Mouse (Mus musculus): ENCODE results near the gene Syt7.

Syt7 gene

DNA sequence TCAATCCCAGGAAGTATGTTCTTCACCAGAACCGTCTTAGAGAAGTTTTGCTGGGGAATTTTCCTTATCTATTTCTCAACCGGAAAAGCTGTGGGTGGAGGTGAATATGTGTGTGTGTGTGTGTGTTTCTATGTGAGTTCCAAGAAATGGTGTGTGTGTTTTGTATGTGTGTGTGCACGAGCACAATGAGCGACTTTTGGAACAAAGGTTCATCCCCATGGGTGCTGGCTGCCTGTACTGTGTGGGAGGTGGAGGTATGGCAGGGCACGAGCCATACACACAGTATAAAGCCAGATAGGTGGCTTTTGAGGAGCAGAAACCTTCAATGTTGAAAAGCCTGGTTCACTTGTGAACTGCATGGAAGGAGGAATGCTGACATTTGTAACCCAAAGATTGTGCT lies 1.2 kb upstream of the Syt7 start:
- DNase-seq (ENCODE audit: low read depth, low spot score), result no peak

DNA sequence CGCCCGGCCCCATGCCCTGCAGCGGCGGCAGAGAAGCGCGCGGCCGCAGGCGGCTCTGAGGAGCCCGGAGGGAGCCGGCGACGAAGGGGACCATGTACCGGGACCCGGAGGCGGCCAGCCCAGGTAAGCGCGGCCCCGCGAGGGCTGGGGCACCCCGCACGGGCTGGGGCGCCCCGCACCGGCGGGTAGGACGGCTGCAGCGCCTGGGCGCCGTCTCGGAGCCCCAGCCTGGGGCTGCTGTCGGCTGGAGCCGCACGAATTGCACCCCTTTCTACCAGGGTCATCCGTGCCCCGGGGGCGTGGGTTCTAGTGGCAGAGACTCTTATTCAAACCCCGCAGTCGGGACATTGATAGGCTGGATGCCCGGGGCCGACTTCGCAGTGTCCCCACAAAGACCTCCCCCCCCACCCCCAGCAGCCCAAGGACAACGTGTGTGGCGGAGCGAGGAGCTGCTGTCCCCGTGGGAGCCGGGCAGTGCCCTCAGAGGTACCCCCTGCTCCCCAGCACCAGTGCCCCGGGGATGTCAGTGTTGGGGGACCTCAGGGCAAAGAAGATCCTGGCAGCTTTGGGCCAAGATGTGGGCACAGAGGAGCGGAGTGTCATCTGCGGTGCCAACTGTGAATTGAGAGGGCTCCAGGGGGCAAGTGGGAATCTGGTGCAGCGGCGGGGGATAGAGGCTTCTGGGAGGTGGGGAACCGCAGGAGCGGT lies 655 bp downstream of the Syt7 start:
- peak; percentile 31 for DNase-seq (ENCODE audit: low read depth, low spot score)

DNA sequence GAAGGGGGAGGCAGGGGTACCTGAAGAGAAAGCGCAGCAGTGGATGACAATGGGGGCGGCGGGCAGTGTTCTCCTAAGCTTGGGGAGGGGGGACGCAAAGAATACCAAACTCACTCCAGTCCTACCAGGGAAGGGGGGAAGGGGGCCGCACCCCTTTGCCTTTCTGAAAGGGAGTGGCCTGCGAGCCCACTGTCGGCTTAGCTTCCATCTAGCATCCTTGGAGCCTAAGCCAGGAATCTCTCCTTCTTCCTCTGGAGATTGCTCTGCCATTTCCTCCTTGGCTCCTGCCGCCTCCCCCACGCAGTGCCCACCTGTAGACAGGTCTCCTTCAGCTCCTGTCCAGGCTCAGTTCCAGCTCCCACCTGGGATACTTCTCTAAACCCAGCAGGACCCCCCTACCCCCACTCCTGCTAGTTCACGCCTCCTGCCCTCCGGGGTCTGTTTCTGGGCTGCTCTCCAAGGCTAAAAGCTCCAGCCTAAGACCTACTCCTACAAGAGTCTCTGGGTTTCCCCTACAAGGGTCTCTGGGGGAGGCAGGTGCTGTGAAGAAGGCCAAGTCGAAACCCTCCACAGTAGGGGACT lies 1.3 kb downstream of the Syt7 start:
- peak; percentile 19 for DNase-seq (ENCODE audit: low read depth, low spot score)

DNA sequence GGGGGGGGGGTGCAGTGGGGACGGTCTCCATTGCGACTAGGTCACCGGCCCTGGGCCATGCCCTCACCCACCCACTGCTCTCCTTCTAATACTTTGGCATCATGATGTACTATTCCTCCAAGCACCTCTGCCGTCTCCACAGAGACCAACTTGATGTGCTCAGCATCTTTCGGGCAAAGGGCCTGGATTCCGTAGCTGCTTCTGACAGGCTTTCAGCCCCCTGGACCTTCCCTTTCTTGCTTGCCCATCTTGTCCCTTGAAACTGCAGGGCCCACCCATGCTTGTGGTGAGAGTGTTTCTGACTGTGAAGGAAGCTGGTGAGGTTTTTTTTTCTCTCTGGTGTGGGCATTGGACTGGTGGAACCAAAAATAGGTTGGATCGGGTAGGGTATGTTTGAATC lies 2.1 kb downstream of the Syt7 start:
- DNase-seq (ENCODE audit: low read depth, low spot score), result no peak

DNA sequence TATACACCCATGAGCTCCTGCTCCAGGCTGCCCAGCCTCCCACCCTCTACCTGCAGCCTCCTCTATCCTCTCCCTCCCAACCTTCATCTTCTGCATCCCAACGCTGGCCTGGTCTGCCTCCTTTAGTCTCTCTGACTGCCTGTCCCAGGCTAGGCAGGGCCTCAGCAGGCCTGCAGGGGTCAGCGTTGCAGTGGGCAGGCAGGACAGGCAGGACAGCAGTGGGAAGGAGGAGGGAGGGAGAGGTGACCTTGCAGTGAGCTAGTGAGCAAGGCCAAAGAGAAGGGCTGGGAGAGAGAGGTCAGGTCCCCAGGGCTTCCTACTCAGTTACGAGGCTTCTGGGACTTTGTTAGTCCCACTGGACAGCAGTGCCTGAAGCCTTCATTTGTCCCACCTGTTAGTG lies 3.1 kb downstream of the Syt7 start:
- no peak for DNase-seq (ENCODE audit: low read depth, low spot score)

DNA sequence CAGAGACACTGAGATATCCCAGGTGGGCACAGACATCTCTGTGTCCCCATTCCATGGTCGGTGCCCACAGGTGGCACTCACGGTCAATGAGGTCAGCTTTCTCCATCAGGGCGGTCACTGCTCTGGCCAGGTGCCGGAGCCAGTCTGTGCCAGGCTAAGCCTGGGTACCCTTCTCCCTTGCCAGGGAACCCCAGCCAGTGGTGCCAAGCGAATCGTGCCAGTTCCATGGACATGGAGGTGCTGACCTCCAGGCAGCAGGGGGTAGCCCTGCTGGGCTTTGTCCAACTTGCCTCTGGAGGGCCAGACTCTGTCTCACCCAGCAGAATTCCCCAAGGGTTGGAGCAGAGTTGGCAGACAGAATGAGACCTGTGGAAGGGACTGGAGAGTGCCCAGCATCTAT lies 4.6 kb downstream of the Syt7 start:
- DNase-seq (ENCODE audit: low read depth, low spot score), result no peak

DNA sequence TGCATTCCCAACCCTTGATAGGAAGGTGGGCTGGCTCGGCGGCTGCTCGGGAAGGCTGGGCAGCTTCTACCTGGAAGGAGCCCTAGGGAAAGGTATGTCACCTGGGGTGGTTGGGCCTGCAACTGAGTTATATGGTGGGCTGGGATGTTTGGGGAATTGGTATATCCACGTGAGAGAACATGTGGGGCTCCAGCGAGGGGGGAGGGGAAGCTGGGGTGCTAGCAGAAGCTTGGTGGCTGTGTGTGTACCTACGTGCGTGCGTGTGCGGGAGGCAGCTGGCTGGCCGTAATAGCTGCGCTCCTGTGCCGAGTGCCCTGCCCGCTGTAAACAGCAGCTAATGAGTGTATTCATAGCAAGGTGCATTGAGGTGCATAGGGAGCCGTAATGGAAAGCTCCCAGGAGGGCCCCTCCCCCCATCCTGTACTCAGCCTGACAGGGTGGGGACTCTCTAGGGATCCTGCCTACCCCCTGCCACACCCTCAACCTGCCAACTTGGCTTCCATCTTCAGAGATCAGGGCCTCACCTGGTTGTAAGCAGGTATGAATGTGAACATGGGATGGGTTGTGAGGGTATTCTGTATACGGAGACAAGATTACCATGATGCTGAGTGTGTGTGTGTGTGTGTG lies 5.1 kb downstream of the Syt7 start:
- DNase-seq (ENCODE audit: low read depth, low spot score), result peak; percentile 21

DNA sequence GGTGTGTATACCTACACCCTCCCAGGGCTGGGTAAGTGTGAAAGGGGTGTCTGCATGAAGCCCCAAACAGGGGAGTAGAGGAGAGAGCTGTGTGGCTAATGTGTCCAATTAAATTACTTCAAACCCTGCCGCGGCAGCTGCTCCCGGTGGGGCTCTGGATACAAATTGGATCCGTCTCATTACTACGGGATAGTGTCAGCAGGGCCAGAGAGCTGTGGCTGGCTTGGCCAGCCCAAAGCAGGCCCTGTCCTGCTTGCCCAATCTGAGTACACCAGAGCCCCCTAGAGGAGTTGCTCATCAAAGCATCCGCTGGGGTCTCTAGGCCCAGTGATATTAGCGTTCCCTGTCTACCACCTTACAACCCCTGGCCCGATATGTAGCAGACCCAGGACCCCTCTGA lies 6.3 kb downstream of the Syt7 start:
- no peak for DNase-seq (ENCODE audit: low read depth, low spot score)

DNA sequence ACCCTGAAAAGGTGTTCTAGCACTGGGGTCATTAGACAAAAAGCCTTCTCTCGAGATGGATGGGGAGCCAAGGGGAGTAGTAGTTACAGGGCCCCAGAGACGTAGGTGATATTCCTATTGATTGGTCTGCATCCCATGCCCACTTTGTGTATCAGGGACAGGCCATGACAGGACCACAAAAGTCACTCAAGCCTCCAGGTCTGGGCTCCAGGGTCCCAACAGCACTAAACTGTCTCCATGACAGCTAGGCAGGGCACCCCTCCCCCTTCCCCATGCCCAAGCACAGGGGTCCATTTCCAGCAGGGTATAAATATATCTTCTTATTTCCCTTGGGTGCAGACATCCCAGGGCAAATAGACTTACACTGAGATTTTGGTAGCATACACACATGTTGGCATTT lies 8.1 kb downstream of the Syt7 start:
- no peak for DNase-seq (ENCODE audit: low read depth, low spot score)

DNA sequence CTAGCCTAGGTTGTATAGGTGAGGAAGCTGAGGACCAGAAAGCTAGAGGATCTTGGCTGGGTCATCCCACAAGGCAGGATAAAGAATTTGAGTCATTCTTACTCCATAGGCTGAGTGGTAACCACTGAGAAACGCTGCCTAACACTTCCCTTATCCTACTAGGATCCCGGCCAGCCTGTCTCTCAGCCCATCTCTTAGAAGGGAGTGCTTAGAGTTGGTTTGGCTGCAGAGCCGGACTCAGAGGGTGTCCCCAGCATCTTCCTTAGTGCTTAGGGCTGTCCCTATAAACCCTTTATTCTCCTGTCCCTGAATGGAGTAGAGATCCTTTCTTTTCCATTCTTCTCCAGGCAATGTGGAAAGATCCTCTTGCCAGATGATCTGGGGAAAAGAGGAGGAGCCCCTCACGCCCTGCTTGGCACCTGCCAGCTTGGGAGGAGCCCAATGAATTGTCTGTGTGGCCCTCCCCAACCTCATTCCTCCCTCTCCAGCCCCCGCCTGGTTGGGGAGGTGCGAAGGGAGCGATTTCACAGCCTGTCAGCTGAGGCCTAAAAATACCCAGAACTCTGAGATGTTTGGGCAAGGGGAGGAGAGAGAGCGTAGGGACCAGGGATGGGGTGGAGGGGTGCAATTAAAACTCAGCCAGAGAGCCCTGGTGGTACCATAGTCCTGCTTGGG lies 8.7 kb downstream of the Syt7 start:
- no peak for DNase-seq (ENCODE audit: low read depth, low spot score)

DNA sequence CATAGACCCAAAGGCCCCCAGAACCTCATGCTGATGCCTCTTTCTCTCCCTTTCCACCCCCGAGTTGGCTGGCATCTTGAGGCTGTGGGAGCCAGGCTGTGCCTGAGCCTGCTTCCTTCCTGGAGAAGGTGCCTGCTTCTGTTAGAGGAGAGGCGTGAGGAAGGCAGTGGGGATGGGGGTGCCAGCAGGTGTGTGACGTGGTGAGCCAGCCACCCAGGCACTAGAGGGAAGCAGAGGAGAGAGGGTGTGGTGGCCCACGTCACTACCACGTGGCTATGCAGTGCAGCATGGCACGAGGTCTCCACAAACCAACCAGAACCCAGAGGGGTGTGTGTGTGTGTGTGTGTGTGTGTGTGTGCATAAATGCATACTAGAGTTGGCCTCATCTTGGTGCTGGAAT lies 9.4 kb downstream of the Syt7 start:
- DNase-seq (ENCODE audit: low read depth, low spot score), result no peak

DNA sequence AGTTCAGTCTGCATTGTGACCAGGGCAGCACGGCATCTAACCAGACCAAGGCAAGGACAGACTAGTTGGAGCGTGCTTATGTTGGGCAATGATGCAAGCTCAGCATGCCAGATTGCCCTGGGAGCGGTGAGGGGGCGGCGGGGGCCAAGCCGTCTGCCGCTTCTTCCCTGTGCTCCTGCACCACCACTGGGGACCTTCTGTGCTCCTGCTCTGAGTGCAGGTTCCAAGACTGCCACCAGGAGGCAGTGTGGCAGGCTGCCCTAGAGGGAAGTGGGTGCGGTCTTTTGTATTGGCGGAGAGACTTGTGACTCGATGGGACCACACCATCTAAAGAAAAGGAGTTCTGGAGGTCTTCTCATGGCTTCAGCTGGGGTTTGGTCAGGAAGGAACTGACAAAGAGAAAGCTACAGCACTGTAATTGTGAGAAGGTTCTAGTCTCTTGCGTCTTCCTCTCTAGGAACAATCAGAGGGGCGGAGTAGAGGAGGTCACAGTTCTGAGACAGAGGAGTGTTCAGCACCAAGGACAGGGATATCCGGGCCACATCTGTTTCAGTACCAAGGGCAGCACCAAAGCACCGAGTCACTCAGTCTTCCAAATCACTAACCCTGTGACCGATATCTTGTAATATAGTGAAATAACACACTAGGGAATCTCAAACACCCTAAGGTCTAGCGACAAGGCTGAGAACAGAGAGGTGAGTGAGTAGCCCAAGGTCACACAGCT lies 14.0 kb downstream of the Syt7 start:
- peak; percentile 91 for DNase-seq (ENCODE audit: low read depth, low spot score)

DNA sequence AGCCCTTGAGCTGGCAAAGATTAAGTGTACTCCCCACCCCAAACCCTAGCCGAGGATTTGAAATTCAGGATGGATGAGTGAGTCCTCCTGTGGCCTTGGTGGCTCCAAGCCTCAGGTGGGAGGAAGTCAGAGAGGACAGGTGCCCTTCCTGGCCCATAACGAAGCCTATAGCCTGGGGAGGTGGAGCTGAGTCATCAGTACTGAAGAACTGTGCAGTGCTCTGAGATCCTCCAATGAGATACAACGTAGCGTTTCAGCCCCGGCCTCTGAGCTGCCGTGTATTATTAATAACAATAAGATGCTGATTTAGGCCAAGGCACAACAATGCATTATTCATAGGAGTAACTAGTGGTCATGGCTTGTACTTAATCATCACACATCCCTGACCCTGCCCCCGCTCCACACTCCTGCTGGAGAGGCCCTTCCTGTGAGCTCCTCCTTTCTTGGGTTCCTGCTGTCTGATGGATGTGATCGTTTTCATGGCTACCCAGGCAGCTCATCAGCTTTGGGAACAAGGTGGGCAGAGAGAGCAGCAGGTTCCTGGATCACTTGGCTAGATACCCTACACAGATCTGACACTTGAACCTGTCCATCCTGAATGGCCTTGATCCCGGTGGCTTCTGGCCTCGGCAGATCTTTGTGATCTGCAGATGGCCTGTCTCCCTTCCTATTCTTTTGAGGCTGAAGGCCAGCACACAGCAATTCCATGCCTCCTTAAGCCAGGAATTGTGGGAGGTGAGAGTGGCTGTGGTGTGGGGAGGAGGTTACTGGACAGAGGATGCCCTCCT lies 14.9 kb downstream of the Syt7 start:
- no peak for DNase-seq (ENCODE audit: low read depth, low spot score)

DNA sequence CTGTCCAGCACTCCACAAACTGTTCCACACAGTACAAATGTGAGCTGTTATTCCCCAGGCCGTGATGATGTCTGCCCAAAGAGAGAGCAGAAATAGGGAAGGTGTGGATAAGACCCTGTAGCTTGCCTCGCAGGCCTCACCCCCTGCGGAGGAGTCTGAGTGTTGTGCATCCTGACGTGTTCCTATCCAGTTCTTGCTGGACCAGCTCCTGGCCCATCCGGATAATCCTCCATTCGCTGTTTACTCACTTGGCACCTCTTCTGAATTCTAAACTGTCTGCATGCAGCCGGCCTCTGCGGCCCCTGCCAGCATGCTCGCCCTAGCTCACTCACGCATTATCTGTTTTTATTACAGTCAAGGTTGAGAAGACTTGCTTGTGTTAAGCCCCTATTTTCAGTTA lies 15.5 kb downstream of the Syt7 start:
- no peak for DNase-seq (ENCODE audit: low read depth, low spot score)

DNA sequence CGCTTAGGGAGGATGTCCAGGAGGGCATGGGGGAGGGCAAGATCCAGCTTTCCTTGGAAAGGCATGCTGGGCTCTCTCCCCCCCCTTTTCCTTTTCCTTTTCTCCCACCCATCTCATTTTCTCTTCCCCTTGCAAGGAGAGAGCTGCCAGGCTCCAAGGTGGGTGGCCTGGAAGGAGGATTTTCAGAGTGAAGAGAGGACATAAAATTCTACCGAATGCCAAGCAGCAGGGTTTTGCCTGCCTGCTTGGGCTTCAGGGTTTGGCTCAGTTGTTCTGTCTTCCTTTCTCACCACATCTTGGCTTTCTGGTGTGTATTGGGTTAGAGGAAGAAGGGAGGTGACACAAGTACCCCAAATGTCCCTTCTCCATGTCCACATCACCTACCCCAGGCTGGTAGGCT lies 16.0 kb downstream of the Syt7 start:
- DNase-seq (ENCODE audit: low read depth, low spot score), result no peak

DNA sequence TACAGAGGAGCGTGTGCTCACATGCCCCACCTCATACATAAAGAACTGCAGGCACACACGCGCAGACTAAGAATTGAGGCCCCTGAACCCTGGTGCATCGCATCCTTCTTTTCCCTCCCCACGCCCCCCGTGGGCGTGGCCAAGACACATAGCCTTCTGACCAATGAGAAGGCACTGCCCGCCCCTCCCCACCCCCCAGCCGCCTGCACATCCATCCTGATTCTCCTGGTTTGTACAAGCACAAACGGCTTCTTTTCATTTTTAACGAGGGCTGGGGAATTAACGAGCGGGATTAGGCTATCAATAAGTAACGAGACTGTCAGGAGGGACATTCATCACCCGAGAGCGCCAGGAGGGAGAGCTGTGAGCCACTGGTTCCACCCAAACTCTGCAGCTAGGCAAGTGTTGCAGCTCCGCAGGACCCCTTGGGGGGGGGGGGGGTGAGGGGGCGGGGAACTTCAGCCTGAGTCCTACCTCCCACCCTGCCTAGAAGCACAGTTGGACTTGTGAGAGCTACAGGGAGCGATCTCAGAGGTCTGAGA lies 24.9 kb downstream of the Syt7 start:
- peak; percentile 88 for DNase-seq (ENCODE audit: low read depth, low spot score)

DNA sequence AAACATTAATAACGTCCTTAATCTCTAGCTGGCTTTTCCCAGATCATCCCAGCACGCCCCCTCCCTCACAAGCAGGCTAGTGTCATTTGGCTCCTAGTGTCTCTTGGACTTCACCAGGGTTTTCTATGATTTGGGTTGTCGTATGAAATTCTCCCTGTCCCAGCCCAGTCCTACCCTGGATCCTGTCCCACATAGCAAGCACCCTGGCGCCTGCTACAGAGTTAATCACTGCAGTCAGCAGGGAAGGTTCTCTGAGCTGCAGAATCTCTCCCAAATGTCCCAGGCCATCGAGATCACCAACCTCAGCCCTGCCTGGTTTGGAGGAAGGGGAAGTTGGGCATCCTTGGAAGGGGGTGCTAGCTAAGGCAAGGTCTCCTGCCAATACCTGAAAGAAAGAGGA lies 26.6 kb downstream of the Syt7 start:
- DNase-seq (ENCODE audit: low read depth, low spot score), result no peak

DNA sequence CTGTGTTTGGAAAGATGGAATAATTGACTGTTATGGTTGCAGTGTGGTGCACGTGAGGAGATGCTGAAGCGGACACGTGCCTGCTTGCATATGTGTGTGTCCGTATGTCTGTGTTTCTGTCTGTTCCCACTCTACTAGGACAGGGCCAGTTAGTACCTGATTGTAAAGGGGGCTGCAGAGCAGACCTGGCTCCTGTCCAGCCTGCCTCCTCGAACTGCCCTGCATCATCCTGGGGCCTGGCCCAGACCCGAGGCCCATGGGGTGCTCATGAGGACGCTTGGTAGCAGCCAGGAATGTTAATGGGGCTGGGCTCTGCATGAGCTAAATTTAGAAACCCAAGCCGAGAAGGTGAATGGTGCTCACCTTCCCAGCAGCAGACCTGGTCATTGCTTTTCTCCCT lies 28.0 kb downstream of the Syt7 start:
- no peak for DNase-seq (ENCODE audit: low read depth, low spot score)

DNA sequence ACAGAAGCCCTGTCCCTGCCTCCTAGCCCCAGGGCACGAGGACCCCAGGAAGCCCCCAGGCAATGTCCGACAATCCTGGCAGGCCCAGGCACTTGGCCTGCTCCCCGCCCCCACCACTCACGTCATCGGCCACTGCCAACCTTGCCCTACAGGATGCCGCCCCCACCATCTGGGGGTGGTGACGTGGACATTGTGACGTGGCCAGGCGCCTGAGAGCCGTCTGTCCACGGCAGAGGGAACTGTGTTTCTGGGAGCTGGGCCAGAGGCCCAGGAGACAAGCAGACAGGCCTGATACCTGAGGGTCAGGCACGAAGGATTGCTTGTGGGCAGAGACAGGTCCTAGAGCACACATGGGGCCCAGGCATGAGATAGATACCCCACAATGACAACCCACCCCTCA lies 28.5 kb downstream of the Syt7 start:
- no peak for DNase-seq (ENCODE audit: low read depth, low spot score)

DNA sequence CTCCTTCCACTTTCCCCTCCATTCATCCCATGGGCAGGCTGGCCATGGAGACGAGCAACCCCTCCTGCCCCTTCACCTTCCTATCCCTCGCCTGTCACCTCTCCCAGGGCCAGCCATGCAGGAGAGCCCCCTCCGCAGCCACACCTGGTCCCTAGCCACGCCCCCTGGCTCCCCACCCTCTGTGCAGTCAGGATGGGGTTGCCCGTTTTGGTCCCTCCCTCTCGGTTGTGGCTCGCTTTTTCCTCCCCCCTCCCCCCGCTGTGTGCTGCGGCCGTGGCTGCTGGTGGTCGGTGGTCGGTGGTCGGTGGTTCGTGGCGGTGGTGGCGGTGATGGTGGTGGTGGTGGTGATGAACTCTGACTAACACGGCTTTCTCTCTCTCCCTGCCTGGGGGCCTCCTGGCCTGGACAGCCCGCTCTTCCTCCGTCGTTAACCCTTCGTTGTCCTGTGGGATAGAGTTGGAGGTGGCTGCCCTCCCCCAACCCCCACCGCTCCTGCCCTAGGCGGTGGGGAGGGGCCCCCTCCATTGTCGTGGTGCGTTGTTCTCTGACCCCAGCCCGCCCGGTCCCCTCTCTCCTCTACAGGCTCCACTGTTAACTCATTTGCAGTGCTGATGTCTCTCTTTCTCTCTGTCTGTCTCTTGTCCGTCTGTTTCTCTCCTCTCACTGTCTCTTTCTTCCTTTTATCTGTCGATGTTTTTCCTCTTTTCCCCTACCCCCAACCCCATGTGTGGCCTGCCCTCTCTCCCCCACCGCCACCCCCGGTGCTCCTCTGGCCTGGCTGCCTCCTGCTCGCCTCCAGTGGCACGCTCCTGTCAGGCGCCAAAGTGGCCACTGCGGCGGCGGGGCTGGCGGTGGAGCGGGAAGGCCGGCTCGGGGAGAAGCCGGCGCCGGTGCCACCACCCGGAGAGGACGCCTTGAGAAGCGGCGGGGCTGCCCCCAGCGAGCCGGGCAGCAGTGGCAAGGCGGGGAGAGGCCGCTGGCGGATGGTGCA lies 33.4 kb downstream of the Syt7 start:
- DNase-seq (ENCODE audit: low read depth, low spot score), result no peak
